Mouse (Mus musculus): Measurements from ENCODE around the gene Stab1. TPM values are rescaled to one million over a fixed set of nuclear protein-coding genes. Genes with fewer than 3 reads are reported as not detected.
A peak's percentile ranks its signal among the peaks of the same experiment; 100 is the strongest.

The Stab1 gene
- polyA plus RNA-seq, 1 experiment from 2014 or later: 19.0 TPM

DNA sequence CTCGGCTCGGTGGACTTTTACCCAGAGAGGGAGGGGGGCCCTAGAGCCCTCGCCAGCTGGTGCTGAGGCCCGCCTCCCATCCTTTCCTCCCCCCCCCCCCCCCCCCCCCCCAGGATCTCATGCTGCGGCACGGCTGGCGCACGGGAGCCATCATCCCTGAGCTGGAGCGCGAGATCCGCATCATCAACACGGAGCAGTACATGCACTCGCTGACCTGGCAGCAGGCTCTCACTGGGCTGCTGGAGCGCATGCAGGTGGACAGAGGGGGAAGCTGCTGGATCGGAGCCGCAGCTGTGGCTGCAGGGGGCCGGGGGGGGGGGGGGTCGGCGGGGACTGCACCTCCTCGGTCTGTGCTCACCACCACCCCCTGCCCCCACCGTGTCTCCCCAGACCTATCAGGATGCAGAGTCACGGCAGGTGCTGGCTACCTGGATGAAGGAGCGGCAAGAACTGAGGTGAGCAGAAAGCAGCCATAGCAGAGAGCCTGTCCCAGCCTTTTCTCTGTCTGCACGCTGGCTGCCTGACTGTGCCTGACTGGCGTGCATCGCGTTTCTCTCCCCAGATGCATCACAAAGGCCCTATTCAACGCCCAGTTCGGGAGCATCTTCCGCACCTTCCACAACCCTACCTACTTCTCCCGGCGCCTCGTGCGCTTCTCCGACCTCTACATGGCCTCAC is 30.1 kb downstream of the Stab1 start:
- H3K27ac ChIP-seq (ENCODE audit: low read length): no peak overlapping the region
- no peak for ATAC-seq
- H3K4me3 ChIP-seq (ENCODE audit: low read length): no peak overlapping the region
- no peaks in the 10 kb centered on the region for H3K27me3 ChIP-seq (replicated peaks; ENCODE audit: control insufficient read depth, insufficient read depth, low read length)
- H3K4me2 ChIP-seq (ENCODE audit: low read depth, low read length): no peak overlapping the region
- peaks cover 6% of the 10 kb centered on the region for H3K4me1 ChIP-seq (ENCODE audit: control insufficient read depth, insufficient read depth, low read length)
- no peaks in the 10 kb centered on the region for H3K9me3 ChIP-seq (ENCODE audit: control insufficient read depth, low read length)
- H3K9ac ChIP-seq (ENCODE audit: low read depth, low read length): no peak overlapping the region
- peaks cover 41% of the 10 kb centered on the region for H3K36me3 ChIP-seq (ENCODE audit: control insufficient read depth, insufficient read depth, low read length)
- 87% methylated on average over 24 of the region's 35 CpGs for WGBS

DNA sequence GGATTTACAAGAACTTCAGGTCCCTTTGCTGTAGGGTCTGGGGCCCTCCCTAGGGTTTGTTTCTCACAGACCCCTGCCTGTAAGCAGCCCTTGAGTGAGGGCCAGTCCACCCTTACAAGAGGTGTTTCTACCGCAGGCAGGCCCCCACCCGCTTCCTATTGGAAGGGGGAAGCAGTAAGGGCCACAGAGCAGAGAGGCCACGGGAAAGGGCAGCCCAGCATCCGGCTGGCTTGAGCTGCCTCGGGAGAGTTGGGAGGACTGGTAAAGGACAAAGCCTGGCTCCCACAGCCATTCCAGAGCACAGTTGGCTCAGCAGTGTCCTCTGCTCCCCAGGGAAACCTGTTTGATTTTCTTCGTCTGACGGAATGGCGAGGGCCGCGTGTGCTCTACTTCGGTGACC is 30.6 kb downstream of the Stab1 start:
- Histone ChIP-seq H3K4me1 (ENCODE audit: control insufficient read depth, insufficient read depth, low read length) (peaks cover 11% of the 10 kb centered on the region), H3K9ac (ENCODE audit: low read depth, low read length) (no peak overlapping the region), H3K27ac (ENCODE audit: low read length) (no peak overlapping the region), H3K9me3 (ENCODE audit: control insufficient read depth, low read length) (no peaks in the 10 kb centered on the region), H3K36me3 (ENCODE audit: control insufficient read depth, insufficient read depth, low read length) (peaks cover 38% of the 10 kb centered on the region), H3K4me2 (ENCODE audit: low read depth, low read length) (no peak overlapping the region), H3K4me3 (ENCODE audit: low read length) (no peak overlapping the region), H3K27me3 (replicated peaks; ENCODE audit: control insufficient read depth, insufficient read depth, low read length) (no peaks in the 10 kb centered on the region)
- WGBS: 77% methylated on average over 11 of the region's 11 CpGs
- ATAC-seq: no peak

DNA sequence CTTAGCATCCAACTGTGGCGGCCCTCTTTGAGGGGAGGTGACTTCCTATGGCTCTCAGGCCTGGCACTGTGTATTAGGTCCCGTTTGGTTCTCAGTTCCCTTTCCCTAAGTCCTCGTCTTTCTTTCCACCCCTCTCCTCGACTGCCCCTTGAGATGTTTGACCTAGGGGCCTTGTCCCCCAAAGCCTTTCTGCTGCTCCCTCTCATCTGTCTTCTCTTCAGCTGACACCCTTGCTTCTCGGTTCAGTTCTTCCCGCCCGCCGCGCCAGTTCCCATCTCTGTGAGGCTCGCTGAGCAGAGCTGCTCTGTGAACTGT is 31.2 kb downstream of the Stab1 start:
- whole genome bisulfite sequencing: 87% methylated on average over 10 of the region's 10 CpGs
- Histone ChIP-seq H3K4me1 (ENCODE audit: control insufficient read depth, insufficient read depth, low read length) (peaks cover 16% of the 10 kb centered on the region), H3K27me3 (replicated peaks; ENCODE audit: control insufficient read depth, insufficient read depth, low read length) (no peaks in the 10 kb centered on the region), H3K4me3 (ENCODE audit: low read length) (no peak overlapping the region), H3K27ac (ENCODE audit: low read length) (no peak overlapping the region), H3K4me2 (ENCODE audit: low read depth, low read length) (no peak overlapping the region), H3K36me3 (ENCODE audit: control insufficient read depth, insufficient read depth, low read length) (peaks cover 37% of the 10 kb centered on the region), H3K9ac (ENCODE audit: low read depth, low read length) (no peak overlapping the region), H3K9me3 (ENCODE audit: control insufficient read depth, low read length) (no peaks in the 10 kb centered on the region)
- ATAC-seq: no peak

DNA sequence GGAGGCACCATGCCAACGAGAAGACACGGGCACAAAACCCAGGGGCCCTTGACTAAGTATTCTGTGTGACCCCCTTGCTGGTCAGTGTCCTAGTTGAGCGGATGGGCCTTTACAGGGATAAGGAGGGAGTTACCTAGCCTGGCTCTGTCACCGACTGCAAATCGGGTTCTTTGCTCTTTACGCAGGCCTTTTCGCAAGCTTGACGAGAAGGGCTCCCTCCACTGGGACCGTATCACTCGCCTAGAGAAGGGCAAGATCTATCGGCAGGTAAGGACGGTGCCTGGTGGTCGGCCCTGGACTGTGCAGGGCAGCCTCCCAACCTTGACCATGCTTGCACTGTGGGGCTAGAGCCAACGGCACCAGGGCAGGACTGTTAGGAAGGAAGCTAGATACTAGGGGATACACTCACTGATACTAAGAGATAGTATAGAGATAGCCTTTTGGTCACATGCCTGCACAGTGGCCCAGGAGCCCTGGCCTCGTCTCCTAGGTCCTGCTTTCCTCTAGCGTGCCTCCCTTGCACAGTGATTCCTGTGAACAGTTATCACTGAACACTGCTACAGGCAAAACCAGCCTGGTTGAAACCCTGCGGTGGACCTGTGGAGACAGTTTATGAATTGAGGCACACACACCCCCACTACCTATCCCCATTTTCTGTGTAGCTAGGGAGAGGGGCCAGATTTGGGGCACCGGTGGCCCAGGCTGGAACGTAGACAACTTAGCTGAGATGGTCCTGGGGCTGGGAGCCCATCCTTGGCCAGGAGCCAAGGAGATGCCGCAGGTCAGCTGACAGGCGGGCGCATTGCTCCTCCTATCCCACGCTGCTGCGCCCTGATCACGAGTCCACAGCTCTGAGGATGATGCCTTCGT is 31.8 kb downstream of the Stab1 start:
- Histone ChIP-seq H3K36me3 (ENCODE audit: control insufficient read depth, insufficient read depth, low read length) (peaks cover 34% of the 10 kb centered on the region), H3K4me3 (ENCODE audit: low read length) (no peak overlapping the region), H3K27me3 (replicated peaks; ENCODE audit: control insufficient read depth, insufficient read depth, low read length) (no peaks in the 10 kb centered on the region), H3K27ac (ENCODE audit: low read length) (no peak overlapping the region), H3K4me1 (ENCODE audit: control insufficient read depth, insufficient read depth, low read length) (peaks cover 22% of the 10 kb centered on the region), H3K4me2 (ENCODE audit: low read depth, low read length) (no peak overlapping the region), H3K9me3 (ENCODE audit: control insufficient read depth, low read length) (no peaks in the 10 kb centered on the region), H3K9ac (ENCODE audit: low read depth, low read length) (no peak overlapping the region)
- ATAC-seq: no peak
- 90% methylated on average over 26 of the region's 26 CpGs for WGBS

DNA sequence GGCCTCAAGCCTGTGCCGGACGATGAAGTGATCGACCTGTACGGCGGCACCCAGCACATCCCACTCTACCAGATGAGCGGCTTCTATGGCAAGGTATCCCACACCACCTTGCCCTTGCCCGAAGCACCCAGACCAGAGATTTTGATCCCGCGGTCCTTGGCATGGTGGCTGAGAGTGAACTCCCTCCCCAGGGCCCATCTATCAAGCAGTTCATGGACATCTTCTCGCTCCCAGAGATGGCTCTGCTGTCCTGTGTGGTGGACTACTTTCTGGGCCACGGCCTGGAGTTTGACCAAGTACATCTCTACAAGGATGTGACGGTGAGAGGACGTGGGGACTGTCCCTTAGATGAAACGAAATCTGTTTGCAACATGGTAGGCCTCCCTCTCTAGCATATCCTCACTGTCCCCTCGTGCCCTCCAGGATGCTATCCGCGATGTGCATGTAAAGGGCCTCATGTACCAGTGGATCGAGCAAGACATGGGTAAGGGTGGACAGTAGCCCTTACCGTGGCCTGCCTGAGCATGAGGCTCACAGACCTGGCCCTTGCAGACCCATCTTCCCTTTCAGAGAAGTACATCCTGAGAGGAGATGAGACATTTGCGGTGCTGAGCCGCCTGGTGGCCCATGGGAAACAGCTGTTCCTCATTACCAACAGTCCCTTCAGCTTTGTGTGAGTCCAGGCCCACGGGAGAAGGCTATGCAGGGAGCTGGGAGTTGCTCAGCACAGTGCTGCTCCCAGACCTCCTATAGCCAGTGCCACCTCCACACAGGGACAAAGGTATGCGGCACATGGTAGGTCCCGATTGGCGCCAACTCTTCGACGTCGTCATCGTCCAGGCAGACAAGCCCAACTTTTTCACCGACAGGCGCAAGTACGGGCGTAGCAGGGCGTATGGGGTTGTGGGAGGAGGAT is 32.7 kb downstream of the Stab1 start:
- H3K27me3 ChIP-seq (replicated peaks; ENCODE audit: control insufficient read depth, insufficient read depth, low read length): no peaks in the 10 kb centered on the region
- no peak overlapping the region for H3K4me2 ChIP-seq (ENCODE audit: low read depth, low read length)
- 94% methylated on average over 34 of the region's 34 CpGs for WGBS
- no peak overlapping the region for H3K4me3 ChIP-seq (ENCODE audit: low read length)
- peaks cover 22% of the 10 kb centered on the region for H3K4me1 ChIP-seq (ENCODE audit: control insufficient read depth, insufficient read depth, low read length)
- no peaks in the 10 kb centered on the region for H3K9me3 ChIP-seq (ENCODE audit: control insufficient read depth, low read length)
- H3K27ac ChIP-seq (ENCODE audit: low read length): no peak overlapping the region
- ATAC-seq: no peak
- peaks cover 34% of the 10 kb centered on the region for H3K36me3 ChIP-seq (ENCODE audit: control insufficient read depth, insufficient read depth, low read length)
- no peak overlapping the region for H3K9ac ChIP-seq (ENCODE audit: low read depth, low read length)

DNA sequence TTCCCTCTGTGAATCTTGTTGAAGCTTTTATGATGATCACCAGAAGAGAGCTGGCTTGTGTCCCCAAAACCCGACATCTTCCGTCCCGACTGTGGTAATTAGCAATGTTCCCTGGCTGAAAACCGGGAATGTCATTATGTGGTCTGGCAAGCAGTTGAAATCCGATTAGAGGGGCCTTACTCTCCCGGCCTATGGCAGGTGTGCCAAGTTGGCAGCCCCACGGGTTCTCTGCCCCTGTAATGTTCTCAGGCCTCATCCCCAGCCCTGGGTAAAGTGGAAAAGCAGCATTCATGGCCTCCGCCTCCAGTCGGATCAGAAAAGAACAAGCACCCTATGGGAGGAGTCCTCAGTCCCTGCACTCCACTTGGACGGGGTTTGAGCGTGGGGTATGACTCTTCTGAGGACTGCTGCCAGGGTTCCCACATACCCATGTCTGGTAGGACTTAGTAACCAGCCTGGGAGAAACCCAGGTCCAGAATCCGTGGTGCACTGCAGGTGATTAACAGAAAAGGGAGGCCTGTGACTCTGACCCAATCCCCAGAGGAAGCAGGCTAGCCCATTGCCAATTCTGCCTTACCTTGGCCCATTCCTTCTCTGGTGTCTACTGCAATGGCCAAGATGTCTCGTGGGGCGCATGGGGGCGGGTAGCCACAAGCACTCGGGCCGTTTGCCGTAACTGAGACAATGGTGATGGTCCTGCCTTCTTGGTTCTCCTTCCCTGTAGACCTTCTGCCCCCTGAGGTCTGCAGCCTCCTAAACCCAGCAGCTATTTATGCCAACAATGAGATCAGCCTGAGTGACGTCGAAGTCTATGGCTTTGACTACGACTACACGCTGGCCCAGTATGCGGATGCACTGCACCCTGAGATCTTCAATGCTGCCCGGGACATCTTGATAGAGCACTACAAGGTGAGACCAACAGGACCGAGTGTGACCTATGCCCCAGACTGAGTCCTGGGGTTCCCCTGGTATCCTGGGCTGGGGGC is 34.1 kb downstream of the Stab1 start:
- no peaks in the 10 kb centered on the region for H3K9me3 ChIP-seq (ENCODE audit: control insufficient read depth, low read length)
- H3K27ac ChIP-seq (ENCODE audit: low read length): 0 out of 2 replicates have a peak overlapping the region, but pooled peaks have one; percentile 78
- no peaks in the 10 kb centered on the region for H3K27me3 ChIP-seq (replicated peaks; ENCODE audit: control insufficient read depth, insufficient read depth, low read length)
- H3K4me1 ChIP-seq (ENCODE audit: control insufficient read depth, insufficient read depth, low read length): peaks cover 30% of the 10 kb centered on the region
- ATAC-seq: no peak
- 0 out of 2 replicates have a peak overlapping the region, but pooled peaks have one; percentile 1 for H3K9ac ChIP-seq (ENCODE audit: low read depth, low read length)
- peaks cover 28% of the 10 kb centered on the region for H3K36me3 ChIP-seq (ENCODE audit: control insufficient read depth, insufficient read depth, low read length)
- no peak overlapping the region for H3K4me3 ChIP-seq (ENCODE audit: low read length)
- 83% methylated on average over 25 of the region's 25 CpGs for WGBS
- H3K4me2 ChIP-seq (ENCODE audit: low read depth, low read length): no peak overlapping the region

DNA sequence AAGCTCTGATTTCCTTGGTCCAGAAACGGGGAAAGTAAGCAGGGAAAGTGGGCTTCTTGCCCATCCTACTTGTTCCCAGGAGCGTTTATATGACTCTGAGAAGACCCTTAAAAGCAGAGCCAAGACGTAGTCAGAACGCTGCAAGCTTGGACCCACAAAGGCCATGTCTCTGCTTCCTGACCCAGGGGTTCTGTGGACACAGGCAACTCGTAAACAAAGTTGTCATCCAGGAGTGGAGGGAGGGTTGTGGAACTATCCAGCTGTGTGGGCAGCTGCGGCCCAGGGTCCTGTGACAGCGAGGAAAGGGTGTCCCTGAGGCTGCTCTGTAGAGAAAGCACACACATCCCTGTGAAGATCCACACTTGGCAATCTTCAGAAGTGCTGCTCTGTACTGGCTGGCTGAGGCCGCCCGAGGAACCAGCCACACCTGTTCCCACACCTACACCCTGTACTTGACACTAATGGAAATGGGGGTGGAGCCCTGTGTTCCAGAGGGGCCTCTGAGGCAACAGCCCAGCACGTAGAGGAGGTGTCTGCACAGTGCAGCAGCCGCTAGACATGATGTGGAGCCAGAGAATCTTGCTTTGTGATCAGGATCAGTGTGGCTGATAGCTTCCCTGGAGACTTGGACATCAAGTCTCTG is 35.3 kb downstream of the Stab1 start:
- peak overlapping the region; percentile 91 for H3K9ac ChIP-seq (ENCODE audit: low read depth, low read length)
- H3K4me1 ChIP-seq (ENCODE audit: control insufficient read depth, insufficient read depth, low read length): peaks cover 30% of the 10 kb centered on the region

DNA sequence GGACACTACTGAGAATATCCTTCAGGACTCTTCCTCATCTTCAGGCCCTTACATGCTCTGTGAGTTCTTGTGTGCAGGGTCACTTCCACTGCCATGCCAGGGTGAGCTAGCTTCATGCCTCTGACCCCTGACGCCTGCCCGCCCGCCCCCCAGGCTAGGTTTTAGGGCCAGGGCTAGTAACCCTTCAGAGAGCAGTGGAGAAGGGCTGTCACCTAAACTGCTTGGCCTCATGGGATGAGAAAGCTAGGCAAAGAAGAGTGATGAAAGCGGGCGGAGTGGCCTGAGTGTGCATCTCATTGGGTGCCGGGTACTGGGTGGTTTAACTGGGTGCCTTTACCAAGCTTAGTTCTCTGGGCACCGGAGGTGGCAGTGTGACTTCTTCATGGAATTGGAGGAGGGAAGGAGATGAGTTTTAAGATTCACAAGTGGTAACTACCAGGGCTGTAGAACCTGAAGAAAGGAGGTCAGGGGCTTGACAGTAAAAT is 35.9 kb downstream of the Stab1 start:
- peaks cover 31% of the 10 kb centered on the region for H3K4me1 ChIP-seq (ENCODE audit: control insufficient read depth, insufficient read depth, low read length)

More for the DNA sequence above, 35.3 kb downstream of the Stab1 start:
- ATAC-seq: peak; percentile 75
- peaks cover 21% of the 10 kb centered on the region for H3K36me3 ChIP-seq (ENCODE audit: control insufficient read depth, insufficient read depth, low read length)
- H3K27me3 ChIP-seq (replicated peaks; ENCODE audit: control insufficient read depth, insufficient read depth, low read length): no peaks in the 10 kb centered on the region
- H3K4me3 ChIP-seq (ENCODE audit: low read length): 0 out of 2 replicates have a peak overlapping the region, but pooled peaks have one; percentile 92
- WGBS: 37% methylated on average over 11 of the region's 11 CpGs
- no peaks in the 10 kb centered on the region for H3K9me3 ChIP-seq (ENCODE audit: control insufficient read depth, low read length)
- peak overlapping the region; percentile 78 for H3K27ac ChIP-seq (ENCODE audit: low read length)
- peak overlapping the region; percentile 82 for H3K4me2 ChIP-seq (ENCODE audit: low read depth, low read length)

More for the DNA sequence above, 35.9 kb downstream of the Stab1 start:
- H3K4me3 ChIP-seq (ENCODE audit: low read length): peak overlapping the region; percentile 92
- H3K27me3 ChIP-seq (replicated peaks; ENCODE audit: control insufficient read depth, insufficient read depth, low read length): no peaks in the 10 kb centered on the region
- ATAC-seq: no peak
- H3K27ac ChIP-seq (ENCODE audit: low read length): peak overlapping the region; percentile 78
- peaks cover 16% of the 10 kb centered on the region for H3K36me3 ChIP-seq (ENCODE audit: control insufficient read depth, insufficient read depth, low read length)
- peak overlapping the region; percentile 82 for H3K4me2 ChIP-seq (ENCODE audit: low read depth, low read length)
- peak overlapping the region; percentile 91 for H3K9ac ChIP-seq (ENCODE audit: low read depth, low read length)
- WGBS: 73% methylated on average over 7 of the region's 7 CpGs
- no peaks in the 10 kb centered on the region for H3K9me3 ChIP-seq (ENCODE audit: control insufficient read depth, low read length)
